Mouse (Mus musculus) naive thymus-derived CD4-positive, alpha-beta T cell, adult 2 months (primary cell): ENCODE results near the gene Foxp1.

Experiments
- DNase-seq: peaks from one replicate; pipeline ENCODE4 v3.0.0-alpha.2; 2011; ENCODE audit warnings: low read depth

Gene Foxp1

GRCm38 (mm10) chr6:99439214-99439877 lies 83.2 kb downstream of the Foxp1 start:
- no peak for DNase-seq

DNA sequence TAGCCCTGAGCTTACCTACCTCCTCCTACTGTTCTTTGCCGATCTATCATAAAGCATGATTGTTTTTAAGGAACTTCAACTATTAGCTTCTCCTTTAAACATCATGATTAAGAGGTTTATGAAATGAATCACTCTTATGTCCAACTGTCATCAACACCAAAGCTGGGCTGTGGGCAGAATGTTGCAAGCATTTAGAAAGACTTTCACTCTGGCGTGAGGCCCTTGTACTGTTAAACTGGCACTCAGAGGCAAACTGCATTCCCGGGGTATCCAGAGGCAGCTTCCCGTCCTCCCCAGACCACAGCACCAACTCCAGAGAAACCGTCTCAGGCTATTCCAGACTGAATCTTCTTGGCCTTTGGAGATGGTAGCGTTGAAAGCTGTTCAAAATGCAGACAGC lies 86.2 kb downstream of the Foxp1 start:
- no peak for DNase-seq

DNA sequence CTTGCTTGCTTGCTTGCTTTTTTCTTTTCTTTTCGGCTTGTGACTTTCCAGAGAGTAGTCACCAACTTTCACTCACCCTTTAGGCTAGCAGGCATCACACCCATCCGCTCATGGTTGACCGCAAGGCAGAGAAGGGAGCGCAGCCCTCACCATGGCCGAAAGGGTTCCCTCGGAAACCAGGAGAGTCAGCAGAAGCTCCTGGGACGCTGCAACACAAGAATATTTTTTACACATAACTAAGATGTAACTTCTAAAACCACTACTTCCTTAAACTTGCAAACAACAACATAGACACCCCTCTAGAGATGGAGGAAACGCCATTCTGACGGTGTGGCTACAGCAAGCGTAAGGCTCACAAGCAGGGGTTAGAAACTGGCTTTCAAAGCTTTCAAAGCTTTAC lies 87.4 kb downstream of the Foxp1 start:
- peak; percentile 82 for DNase-seq

DNA sequence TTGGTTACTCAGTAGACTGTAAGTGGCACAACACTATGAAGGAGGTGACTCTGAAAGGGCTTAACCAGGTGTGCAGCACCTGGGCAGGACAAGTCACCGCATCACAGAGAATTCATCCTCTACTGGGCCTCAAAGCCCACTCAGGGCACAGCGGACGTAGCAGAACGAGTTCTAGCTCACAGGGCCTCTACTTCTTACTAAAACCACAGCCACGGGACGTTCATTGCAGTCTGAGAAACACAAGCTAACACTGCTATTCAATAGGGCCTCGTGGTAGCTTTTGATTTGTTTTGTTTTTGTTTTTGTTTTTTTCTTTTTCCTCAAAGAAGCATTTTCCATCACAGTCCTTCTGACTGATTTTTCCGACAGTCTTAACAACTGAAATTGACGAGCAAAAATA lies 89.5 kb downstream of the Foxp1 start:
- DNase-seq: peak; percentile 82

GRCm38 (mm10) chr6:99431941-99432340 lies 90.6 kb downstream of the Foxp1 start:
- DNase-seq: peak; percentile 77

GRCm38 (mm10) chr6:99430560-99430959 lies 92.0 kb downstream of the Foxp1 start:
- no peak for DNase-seq

GRCm38 (mm10) chr6:99429378-99430131 lies 93.0 kb downstream of the Foxp1 start:
- no peak for DNase-seq

DNA sequence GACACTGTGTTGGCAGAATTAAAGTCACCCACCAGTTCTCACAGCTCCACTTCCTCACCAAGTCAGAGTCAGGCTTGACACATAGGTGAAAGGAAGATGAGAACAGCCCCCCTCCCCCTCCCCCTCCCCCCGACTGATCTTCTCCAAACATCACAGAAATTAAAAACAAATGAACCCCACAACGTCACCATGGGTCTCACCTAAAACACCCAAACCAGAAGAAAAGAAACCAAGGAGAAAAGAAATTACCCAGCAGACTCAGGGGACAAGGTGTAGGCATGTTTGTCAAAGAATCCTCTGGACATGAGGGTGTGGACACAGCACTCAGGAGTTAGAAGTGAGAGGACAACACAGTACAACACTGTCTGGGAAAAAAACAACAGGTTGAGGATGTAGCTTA lies 93.6 kb downstream of the Foxp1 start:
- peak; percentile 83 for DNase-seq

DNA sequence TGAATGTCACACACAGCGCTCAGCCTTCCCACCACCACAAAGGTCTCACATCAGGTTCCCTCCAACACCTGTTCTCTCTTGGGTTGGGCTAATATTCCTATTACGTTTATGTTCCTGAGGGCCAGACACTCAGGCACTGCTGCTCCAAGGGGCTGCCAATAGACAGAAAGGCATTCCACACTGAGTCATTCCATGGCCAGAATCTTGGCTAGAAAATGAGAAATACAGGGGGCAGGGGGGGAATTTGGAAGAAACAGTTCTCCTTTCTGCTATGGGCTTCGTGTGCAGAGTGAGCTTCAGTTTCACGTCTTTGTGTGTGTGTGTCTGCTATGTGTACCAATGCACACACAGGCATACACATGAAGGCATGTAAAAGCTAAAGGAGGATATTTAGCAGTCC lies 95.2 kb downstream of the Foxp1 start:
- no peak for DNase-seq

GRCm38 (mm10) chr6:99425044-99425443 lies 97.5 kb downstream of the Foxp1 start:
- no peak for DNase-seq

DNA sequence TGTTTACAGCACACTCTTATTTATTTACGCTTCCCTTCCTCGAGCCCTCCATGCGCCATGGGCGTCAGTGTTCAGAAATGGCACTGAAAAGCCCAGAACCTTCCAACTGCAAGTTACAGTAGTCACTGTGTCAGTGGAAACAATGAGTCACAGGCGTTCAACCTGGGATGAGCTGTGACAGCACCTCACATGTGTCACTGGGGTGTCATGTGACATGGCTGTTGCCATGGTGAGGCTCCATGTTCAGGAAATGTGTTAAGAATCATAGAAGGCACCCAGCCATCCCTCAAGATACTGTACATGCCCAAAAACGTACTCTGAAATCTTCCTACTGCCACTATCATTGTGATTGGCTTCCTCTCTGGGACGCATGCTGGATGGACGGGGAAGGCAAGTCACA lies 101.9 kb downstream of the Foxp1 start:
- peak; percentile 86 for DNase-seq

DNA sequence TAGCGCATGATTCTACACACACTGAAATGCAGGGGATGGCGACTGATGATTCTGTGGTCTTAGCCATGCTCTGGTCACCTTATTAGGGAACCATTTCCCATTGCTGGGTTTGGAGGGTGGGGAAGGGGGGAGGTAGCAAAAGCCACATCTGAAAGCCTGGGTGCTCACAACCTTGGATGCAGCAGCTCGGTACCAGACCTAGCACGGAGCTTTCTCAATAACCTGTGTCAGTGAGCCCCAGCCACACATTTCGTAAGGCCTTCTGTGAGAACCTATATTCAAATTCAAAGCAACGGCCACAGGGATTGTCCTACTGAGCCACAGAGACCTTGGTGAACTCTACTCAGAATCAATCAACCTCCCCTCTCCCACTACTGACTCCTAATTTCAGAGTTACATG lies 109.9 kb downstream of the Foxp1 start:
- no peak for DNase-seq

GRCm38 (mm10) chr6:99409602-99410001 lies 112.9 kb downstream of the Foxp1 start:
- no peak for DNase-seq

GRCm38 (mm10) chr6:99408880-99409279 lies 113.6 kb downstream of the Foxp1 start:
- DNase-seq: no peak

DNA sequence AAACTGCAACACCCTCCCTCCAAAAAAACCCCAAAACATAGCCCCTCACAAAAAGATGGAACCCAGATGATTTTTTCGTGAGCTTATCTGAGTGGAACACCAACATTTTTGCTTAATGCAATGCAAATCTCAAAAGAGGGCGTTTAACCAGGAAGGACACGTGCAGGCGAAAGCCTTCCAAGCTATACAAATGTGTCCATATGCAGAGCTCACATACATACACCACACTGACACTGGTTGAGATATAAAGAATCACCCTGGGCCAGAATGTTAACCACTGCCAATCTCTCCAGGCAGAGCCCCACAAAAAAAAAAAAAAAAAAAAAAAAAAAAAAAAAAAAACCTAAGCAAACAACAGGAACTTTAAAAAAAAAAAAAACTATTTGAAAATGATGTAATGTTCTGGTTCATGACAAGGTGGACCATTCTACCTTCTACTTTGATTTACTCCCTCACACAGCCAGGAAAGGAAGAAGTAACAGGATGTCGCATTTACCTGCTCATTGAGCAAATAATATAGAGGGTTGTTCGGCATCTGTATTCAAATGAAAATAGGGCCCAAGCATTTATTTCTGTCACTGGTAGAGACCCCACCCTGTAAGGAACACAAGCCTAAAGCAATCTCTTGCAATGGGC lies 118.6 kb downstream of the Foxp1 start:
- DNase-seq: peak; percentile 78

DNA sequence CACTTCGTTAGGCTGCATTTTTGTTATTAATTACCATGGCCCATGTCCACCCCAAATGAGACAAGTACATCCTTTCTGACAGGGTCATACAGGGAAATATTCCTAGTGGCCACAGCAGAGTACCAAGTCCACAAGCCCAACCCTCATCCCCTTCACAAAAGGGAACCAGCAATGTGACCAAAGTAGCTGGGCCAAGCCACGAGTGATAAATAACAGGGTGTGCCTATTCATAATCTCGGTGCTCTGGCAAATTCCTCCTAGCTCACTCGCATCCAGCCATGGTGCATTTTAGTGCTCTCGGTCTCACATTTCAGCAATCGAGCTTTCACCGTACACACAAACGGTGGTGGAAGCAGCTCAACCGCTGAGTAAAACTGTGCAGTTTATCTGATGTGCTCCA lies 119.6 kb downstream of the Foxp1 start:
- no peak for DNase-seq

- peak; percentile 63 for DNase-seq
Measured at GRCm38 (mm10) chr6:99402370-99402769, 120.2 kb downstream of the Foxp1 start.

DNA sequence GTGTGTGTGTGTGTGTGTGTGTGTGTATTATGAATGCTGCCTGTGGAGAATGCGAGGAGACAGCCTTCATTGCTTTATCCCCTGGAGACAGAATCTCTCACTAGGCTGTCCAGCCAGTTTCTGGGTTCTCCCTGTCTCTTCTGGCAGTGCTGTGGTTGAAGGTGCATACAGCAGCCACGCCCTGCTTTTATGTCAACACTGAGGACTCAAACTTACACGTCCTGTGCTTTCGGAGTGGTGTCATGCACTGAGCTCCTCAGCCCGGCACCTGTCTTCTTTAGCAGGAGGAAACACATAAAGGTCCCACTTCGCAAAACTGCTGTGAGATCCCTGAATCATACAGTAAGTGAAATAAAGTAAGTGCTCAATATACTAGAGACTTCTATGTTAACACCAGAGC lies 120.7 kb downstream of the Foxp1 start:
- DNase-seq: peak; percentile 87

GRCm38 (mm10) chr6:99401211-99401610 lies 121.3 kb downstream of the Foxp1 start:
- DNase-seq: no peak

DNA sequence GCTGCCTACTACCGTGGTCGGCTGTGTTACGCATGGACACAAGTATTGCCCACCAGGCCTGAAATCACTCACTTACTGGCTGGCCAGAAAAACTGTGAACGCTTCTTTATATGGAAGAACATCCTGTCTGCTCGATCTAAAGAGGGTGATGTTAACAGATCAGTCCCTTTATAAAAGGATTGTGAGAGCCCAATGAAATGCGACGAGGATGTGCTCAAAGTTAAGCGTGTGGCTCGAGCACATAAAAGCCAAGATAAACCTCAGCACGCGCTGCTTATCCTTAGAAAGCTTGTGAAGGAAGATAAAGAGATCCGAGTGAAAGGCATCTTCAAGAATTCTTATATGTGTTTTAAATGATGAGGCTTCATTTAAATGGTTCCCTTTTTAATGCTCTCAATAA lies 126.8 kb downstream of the Foxp1 start:
- DNase-seq: peak; percentile 81

DNA sequence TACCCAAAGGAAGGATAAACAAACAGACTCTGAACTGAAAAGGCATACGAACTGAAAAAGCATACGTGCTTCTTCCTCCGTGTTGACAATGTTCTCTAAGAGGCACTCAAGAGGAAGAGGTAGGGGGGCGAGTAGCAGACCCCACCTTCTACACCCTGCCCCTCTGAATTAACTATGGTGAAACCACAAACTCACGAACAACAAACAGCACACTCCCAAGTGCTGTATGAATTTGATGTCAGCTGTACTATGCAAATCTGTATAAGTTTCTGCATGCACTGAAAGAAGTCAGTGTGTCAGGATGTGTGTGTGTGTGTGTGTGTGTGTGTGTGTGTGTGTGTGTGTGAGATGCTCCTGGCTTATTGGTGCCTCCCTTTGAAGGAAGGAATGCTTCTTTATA lies 127.7 kb downstream of the Foxp1 start:
- DNase-seq: peak; percentile 77

DNA sequence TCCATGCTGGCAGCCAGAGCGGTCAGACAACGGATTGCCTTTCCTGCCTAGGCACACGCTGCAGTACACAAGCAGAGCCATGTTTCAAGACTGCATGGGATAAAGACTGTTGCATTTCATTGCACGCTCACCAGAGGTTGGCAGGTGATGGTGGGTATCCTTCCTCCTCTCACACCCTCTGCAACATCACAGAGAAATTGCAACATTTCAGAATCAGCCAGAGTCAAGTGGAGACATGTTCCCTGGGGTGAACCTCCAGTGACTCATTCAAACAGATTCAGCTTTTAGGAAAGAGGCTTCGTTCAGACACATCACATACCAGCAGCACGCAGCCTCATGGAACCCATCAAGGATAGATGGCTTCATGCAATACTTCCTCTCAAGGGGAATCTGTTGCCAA lies 130.0 kb downstream of the Foxp1 start:
- no peak for DNase-seq
